ENCODE assay signal across 8 mouse cellular contexts in genomic region chr19:45659301-45659737, GRCm38 (mm10). TPM values are rescaled to one million over a fixed set of nuclear protein-coding genes. Genes with fewer than 3 reads are reported as not detected.
DNase-seq lines count a peak whose midpoint lies in the region; ATAC-seq and TF ChIP-seq lines count a peak whose summit lies in the region.

No protein-coding gene starts in this region.

- H3K36me3 ChIP-seq in heart, embryonic 10.5 days = no peaks in the 10 kb centered on the region
- no peaks in the 10 kb centered on the region for H3K36me3 ChIP-seq in limb, embryonic 14.5 days (ENCODE audit: control insufficient read depth, insufficient read depth, low read length)

- no peaks in the 10 kb centered on the region for H3K27me3 ChIP-seq in heart, embryonic 10.5 days (ENCODE audit: insufficient read depth, poor library complexity, severe bottlenecking)
- no peaks in the 10 kb centered on the region for H3K27me3 ChIP-seq in limb, embryonic 14.5 days (ENCODE audit: control insufficient read depth, insufficient read depth, low read length)

- no peak for ATAC-seq in limb, embryonic 14.5 days (ENCODE audit: low FRiP score, low read depth)

- peaks cover 37% of the 10 kb centered on the region for H3K4me1 ChIP-seq in heart, embryonic 10.5 days
- H3K4me1 ChIP-seq in limb, embryonic 14.5 days (ENCODE audit: control insufficient read depth, insufficient read depth, low read length) = peaks cover 34% of the 10 kb centered on the region

- no peak for TF ChIP-seq POLR2A in limb, embryonic 14.5 days (IDR thresholded peaks at IDR 0.05; ENCODE audit: borderline replicate concordance, extremely low read depth, insufficient read depth, insufficient read length)

- H3K9ac ChIP-seq in limb, embryonic 14.5 days (ENCODE audit: low read depth, low read length, severe bottlenecking) = peak overlapping the region; percentile 99

- peak overlapping the region; percentile 82 for H3K4me2 ChIP-seq in limb, embryonic 14.5 days (replicated peaks; ENCODE audit: low read depth, low read length, severe bottlenecking)

- under 1% methylated on average over 18 of the region's 18 CpGs for WGBS in heart, embryonic 10.5 days
- WGBS in limb, embryonic 14.5 days = 2% methylated on average over 7 of the region's 18 CpGs

- no peaks in the 10 kb centered on the region for H3K9me3 ChIP-seq in heart, embryonic 10.5 days
- H3K9me3 ChIP-seq in limb, embryonic 14.5 days (ENCODE audit: control insufficient read depth, low read length) = no peaks in the 10 kb centered on the region

- H3K4me3 ChIP-seq in heart, embryonic 10.5 days = peak overlapping the region; percentile 93
- peak overlapping the region; percentile 79 for H3K4me3 ChIP-seq in limb, embryonic 14.5 days (replicated peaks; ENCODE audit: low read length)

- H3K27ac ChIP-seq in heart, embryonic 10.5 days = peak overlapping the region; percentile 100
- H3K27ac ChIP-seq in limb, embryonic 14.5 days (replicated peaks; ENCODE audit: low read depth, low read length) = peak overlapping the region; percentile 95

- DNase-seq in gastrocnemius, postnatal 25 days = peak; percentile 20
- no peak for DNase-seq in gastrocnemius, adult 18-20 months (ENCODE audit: low spot score)
- peak; percentile 58 for DNase-seq in urinary bladder, postnatal 14 days (ENCODE audit: low spot score)
- no peak for DNase-seq in urinary bladder, adult 2 months (ENCODE audit: low spot score)
- DNase-seq in heart, embryonic 10.5 days (ENCODE audit: low spot score) = peak; percentile 80
- DNase-seq in limb, embryonic 14.5 days (ENCODE audit: low spot score) = peak; percentile 16
- peak; percentile 80 for DNase-seq in neural tube, embryonic 10.5 days (ENCODE audit: extremely low spot score, low spot score)
- no peak for DNase-seq in ovary, postnatal 10 days (ENCODE audit: low spot score)

RNA-seq across cellular contexts. Expression of gene Fbxw4, which starts 0.8 kb away (rescaled TPM):
- 10 to 100 TPM; 20.4 to 23.7 TPM for total RNA-seq in gastrocnemius, postnatal 25 days (2021)
- total RNA-seq in gastrocnemius, adult 18-20 months (2021) = 10 to 100 TPM; 29.5 to 33.3 TPM
- 36.3 and 42.0 TPM in 2 replicates for polyA plus RNA-seq in urinary bladder, adult 2 months (2012; rRNA removed)
- polyA plus RNA-seq in heart, embryonic 10.5 days (2016; fragmentation: Nextera tagmentation; extraction: Ambion mirVana) = 5.5 and 6.0 TPM in 2 replicates
- polyA plus RNA-seq in limb, embryonic 14.5 days (2012; rRNA removed) = 52.2 and 94.4 TPM in 2 replicates
- 5.4 and 6.6 TPM in 2 replicates for polyA plus RNA-seq in limb, embryonic 14.5 days (2014; fragmentation: Nextera tagmentation; extraction: Ambion mirVana)

Comparison
In these comparisons a context has a peak if more than half of its experiments do, and no peak if none do; other contexts are left out.
1. DNase-seq: peak in gastrocnemius, postnatal 25 days (single experiment), urinary bladder, postnatal 14 days (single experiment), heart, embryonic 10.5 days (single experiment), limb, embryonic 14.5 days (single experiment) and neural tube, embryonic 10.5 days (single experiment); none in gastrocnemius, adult 18-20 months (single experiment), urinary bladder, adult 2 months (single experiment) and ovary, postnatal 10 days (single experiment).